Mouse (Mus musculus): ENCODE data around the gene Ahsg. TPM values are rescaled to one million over a fixed set of nuclear protein-coding genes. Genes with fewer than 3 reads are reported as not detected.

Gene Ahsg
- polyA plus RNA-seq (2014; fragmentation: Nextera tagmentation; extraction: Ambion mirVana): not detected in 2 replicates

DNA sequence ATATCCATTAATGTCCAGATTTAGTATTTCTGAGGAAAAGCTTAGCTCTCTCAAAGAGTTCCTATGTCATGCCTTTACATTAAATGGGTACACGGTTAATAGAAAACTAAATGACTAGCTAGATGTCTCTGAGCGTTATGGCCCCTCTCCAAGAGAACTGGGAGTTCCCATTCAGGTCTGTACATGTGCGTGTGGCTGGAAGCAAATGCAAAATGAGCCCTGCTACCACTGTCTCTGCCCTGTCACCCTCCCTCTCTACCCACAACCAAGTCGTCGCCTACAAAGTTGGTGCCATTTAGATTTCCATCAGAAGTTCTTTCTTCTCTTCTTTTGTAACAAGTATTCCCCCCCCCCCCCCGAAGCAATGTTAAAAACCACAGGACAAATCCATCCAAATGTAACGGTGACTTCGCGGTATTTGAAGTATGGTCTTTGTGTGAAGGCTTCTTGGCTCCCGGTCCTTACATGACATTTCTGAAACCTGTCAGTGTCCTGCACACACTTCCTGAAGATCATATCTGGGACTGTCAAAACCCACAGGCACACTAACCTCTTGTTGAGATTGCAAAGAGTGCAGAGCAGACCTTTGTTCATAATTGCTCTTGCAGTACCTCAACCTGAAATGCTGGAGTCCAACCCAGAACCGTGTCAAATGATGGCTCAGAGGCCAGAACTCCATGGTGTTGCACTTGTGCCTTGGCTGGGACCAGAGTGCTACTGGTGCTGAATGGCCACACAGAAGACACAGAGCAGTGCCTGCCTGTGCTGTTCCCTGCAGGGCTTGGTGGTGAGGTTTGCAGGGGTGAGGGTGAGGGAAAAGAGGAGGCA is at the start of gene Ahsg:
TSS of gene Ahsg (plus strand) at position 595 of the 828 bp plus-strand sequence.
- no peak within 1 kb of the TSS for H3K4me2 ChIP-seq (ENCODE audit: low read length)
- 86% methylated on average over 11 of the region's 11 CpGs for WGBS
- no peaks in the 10 kb centered on the region for H3K9me3 ChIP-seq (ENCODE audit: control insufficient read depth, low read length)
- no peaks in the 10 kb centered on the region for H3K36me3 ChIP-seq (ENCODE audit: control insufficient read depth, insufficient read depth, low read length)
- no peak within 1 kb of the TSS for H3K9ac ChIP-seq (replicated peaks; ENCODE audit: low read length)
- no peaks in the 10 kb centered on the region for H3K27me3 ChIP-seq (ENCODE audit: control insufficient read depth, insufficient read depth, low read length)
- H3K4me3 ChIP-seq (replicated peaks; ENCODE audit: low read depth, low read length): no peak within 1 kb of the TSS
- H3K27ac ChIP-seq (replicated peaks; ENCODE audit: low read depth, low read length): no peak within 1 kb of the TSS
- no peak for DNase-seq
- H3K4me1 ChIP-seq (ENCODE audit: control insufficient read depth, insufficient read depth, low read length): no peaks in the 10 kb centered on the region
- no peak for ATAC-seq (ENCODE audit: low FRiP score, low TSS enrichment)

DNA sequence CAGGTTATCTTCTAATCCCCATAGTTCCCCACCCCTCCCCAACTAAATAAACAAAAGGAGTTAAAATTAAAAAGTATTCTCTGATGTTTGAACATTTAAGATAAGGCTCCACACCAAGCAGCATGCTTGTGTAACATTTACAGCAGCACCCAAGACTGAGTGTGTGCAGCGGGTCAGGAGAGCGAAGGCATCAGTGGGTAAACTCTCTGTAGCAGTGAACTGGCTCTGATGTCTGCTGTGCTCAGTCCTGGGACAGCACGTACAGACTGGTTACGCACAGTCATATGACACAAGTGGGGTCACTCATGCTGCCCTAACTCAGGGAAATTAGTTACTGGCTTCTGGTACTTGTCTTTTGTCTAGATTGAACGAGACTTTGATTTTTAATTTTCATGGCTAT is 48.2 kb upstream of the Ahsg start:
- no peak for DNase-seq
- H3K27me3 ChIP-seq (ENCODE audit: control insufficient read depth, insufficient read depth, low read length): no peaks in the 10 kb centered on the region
- H3K4me1 ChIP-seq (ENCODE audit: control insufficient read depth, insufficient read depth, low read length): no peaks in the 10 kb centered on the region; the same call in 1 of the 2 replicates
- H3K27ac ChIP-seq (replicated peaks; ENCODE audit: low read depth, low read length): no peak overlapping the region
- 94% methylated on average over 5 of the region's 5 CpGs for WGBS
- peaks cover 6% of the 10 kb centered on the region; the same call in 1 of the 2 replicates for H3K36me3 ChIP-seq (ENCODE audit: control insufficient read depth, insufficient read depth, low read length)
- no peak for ATAC-seq (ENCODE audit: low FRiP score, low TSS enrichment)
- no peaks in the 10 kb centered on the region for H3K9me3 ChIP-seq (ENCODE audit: control insufficient read depth, low read length)
- no peak overlapping the region for H3K9ac ChIP-seq (replicated peaks; ENCODE audit: low read length)
- H3K4me3 ChIP-seq (replicated peaks; ENCODE audit: low read depth, low read length): no peak overlapping the region
- no peak overlapping the region for H3K4me2 ChIP-seq (ENCODE audit: low read length)

DNA sequence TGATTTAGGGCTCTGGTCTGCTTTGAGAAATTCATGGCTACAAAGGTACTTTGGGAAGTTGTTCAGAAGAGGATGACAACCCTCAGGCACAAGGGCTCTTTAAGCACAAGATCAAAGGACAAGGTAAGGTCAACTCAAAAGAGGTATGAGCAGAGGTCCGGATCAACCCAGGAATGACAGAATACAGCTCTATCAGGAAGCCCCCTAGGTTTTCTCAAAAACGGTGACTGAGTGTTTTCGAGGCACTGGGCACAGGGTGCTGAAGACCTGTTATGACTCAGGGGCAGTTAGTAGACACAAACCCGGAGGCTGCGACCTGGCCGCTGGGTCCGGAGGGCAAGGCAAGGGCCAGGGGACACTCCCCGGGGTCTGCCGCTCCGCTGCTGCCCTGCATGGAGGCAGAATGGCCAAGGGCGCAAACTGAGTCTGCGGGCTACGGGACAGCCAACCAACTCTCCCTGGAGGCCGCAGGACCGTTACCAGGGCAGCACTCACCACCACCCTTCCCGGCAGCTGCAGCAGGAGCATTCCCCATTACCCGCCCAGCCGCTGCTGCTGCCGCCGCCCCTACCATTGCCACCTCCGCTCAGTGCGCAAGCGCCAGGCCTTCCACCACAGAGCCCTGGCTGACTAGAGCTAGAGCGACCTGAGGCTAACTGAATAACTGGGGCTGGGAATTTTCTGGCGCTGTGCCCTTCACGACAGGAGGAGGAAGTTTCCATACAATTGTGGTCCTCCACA is 46.8 kb upstream of the Ahsg start:
- ATAC-seq (ENCODE audit: low FRiP score, low TSS enrichment) (peak; percentile 92), DNase-seq (peak; percentile 92)
- peak overlapping the region; percentile 43; the same call in 1 of the 2 replicates for H3K27ac ChIP-seq (replicated peaks; ENCODE audit: low read depth, low read length)
- no peaks in the 10 kb centered on the region; the same call in 1 of the 2 replicates for H3K4me1 ChIP-seq (ENCODE audit: control insufficient read depth, insufficient read depth, low read length)
- H3K27me3 ChIP-seq (ENCODE audit: control insufficient read depth, insufficient read depth, low read length): no peaks in the 10 kb centered on the region
- H3K36me3 ChIP-seq (ENCODE audit: control insufficient read depth, insufficient read depth, low read length): peaks cover 6% of the 10 kb centered on the region; the same call in 1 of the 2 replicates
- 8% methylated on average over 26 of the region's 26 CpGs for WGBS
- no peaks in the 10 kb centered on the region for H3K9me3 ChIP-seq (ENCODE audit: control insufficient read depth, low read length)
- peak overlapping the region; percentile 47 for H3K4me3 ChIP-seq (replicated peaks; ENCODE audit: low read depth, low read length)
- peak overlapping the region; percentile 74 for H3K4me2 ChIP-seq (ENCODE audit: low read length)
- H3K9ac ChIP-seq (replicated peaks; ENCODE audit: low read length): peak overlapping the region; percentile 80

DNA sequence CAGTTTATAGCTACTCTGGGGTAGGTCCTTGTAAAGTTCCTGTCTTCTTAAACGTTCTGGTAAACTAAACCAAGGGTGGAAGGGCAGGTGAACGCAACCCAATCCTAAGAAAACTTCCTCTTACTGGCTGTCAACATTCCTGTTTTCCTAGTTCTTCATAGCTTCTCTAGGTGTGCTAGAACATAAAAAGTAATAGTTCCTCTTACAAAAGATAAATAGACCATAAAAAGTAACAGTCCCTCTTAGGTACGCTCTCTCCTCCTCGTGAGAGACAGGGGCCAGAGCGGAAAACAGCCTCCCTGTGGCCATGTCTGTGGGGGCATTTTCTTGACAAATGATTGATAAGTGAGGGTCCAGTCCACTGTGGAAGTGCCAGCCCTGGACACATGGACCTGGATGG is 46.2 kb upstream of the Ahsg start:
- Histone ChIP-seq H3K9ac (replicated peaks; ENCODE audit: low read length) (peak overlapping the region; percentile 80), H3K4me1 (ENCODE audit: control insufficient read depth, insufficient read depth, low read length) (no peaks in the 10 kb centered on the region; the same call in 1 of the 2 replicates), H3K9me3 (ENCODE audit: control insufficient read depth, low read length) (no peaks in the 10 kb centered on the region), H3K36me3 (ENCODE audit: control insufficient read depth, insufficient read depth, low read length) (peaks cover 6% of the 10 kb centered on the region; the same call in 1 of the 2 replicates), H3K27ac (replicated peaks; ENCODE audit: low read depth, low read length) (0 out of 2 replicates have a peak overlapping the region, but pooled peaks have one; percentile 43), H3K4me2 (ENCODE audit: low read length) (peak overlapping the region; percentile 74), H3K27me3 (ENCODE audit: control insufficient read depth, insufficient read depth, low read length) (no peaks in the 10 kb centered on the region), H3K4me3 (replicated peaks; ENCODE audit: low read depth, low read length) (peak overlapping the region; percentile 47)
- whole genome bisulfite sequencing: 75% methylated on average over 5 of the region's 5 CpGs
- ATAC-seq (ENCODE audit: low FRiP score, low TSS enrichment): no peak
- no peak for DNase-seq

DNA sequence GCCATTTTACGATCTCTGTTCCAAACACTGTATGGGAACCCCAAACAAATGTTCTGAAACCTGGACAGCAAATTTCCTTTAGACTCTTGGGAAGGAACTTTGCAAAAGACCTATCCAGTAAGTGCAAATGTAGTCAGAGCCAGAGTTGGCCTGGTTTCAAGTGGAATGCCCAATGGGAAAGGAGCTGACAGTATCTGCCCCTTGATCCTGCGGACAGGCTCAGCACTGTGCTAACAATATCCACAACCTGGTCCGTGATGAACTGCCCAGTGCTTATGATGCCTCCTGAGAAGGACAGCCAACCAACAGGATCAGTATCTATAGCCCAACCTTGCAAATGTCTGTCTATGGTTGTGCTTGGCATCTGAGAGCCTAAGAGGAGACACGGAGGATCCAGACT is 45.6 kb upstream of the Ahsg start:
- H3K4me1 ChIP-seq (ENCODE audit: control insufficient read depth, insufficient read depth, low read length): no peaks in the 10 kb centered on the region; the same call in 1 of the 2 replicates
- whole genome bisulfite sequencing: 87% methylated on average over 4 of the region's 4 CpGs
- no peaks in the 10 kb centered on the region for H3K9me3 ChIP-seq (ENCODE audit: control insufficient read depth, low read length)
- H3K27ac ChIP-seq (replicated peaks; ENCODE audit: low read depth, low read length): no peak overlapping the region
- no peaks in the 10 kb centered on the region for H3K36me3 ChIP-seq (ENCODE audit: control insufficient read depth, insufficient read depth, low read length)
- H3K4me3 ChIP-seq (replicated peaks; ENCODE audit: low read depth, low read length): no peak overlapping the region
- ATAC-seq (ENCODE audit: low FRiP score, low TSS enrichment) (no peak), DNase-seq (no peak)
- H3K4me2 ChIP-seq (ENCODE audit: low read length): no peak overlapping the region
- H3K9ac ChIP-seq (replicated peaks; ENCODE audit: low read length): no peak overlapping the region
- no peaks in the 10 kb centered on the region for H3K27me3 ChIP-seq (ENCODE audit: control insufficient read depth, insufficient read depth, low read length)

DNA sequence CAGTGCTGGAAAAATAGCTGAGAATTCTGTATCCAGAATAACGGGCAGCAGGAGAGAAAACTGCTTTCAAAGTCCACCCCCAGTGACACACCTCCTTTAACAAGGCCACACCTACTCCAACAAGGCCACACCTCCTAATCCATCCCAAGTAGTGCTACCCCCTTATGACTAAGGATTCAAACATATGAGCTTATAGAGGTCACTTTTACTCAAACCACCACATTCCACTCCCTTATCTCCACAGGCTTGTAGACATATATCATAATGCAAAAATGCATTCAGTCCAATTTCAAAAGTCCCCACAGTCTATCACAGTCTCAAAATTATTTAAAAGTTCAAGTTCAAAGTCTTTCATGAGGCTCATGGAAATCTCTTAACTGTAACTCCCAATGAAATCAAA is 43.4 kb upstream of the Ahsg start:
- 86% methylated on average over 1 of the region's 1 CpGs for WGBS

DNA sequence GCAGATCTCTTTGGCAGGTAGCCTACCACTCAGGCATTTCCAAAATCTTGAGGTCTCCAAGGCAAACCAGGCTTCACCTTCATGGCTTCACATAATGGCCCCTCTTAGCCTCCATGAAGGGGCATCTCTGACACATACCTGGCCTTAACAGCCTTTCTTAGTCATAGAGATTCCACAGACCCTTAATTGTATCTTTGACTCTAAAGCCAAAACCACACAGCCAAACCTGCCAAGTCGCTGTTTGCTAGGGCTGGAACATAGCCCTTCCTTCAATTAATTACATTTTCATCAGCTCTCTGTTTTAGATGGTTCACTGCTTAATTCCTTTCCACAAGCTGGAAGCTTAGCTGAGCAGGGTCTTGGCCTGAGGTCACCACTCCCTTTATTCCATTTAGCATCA is 42.7 kb upstream of the Ahsg start:
- Histone ChIP-seq H3K4me3 (replicated peaks; ENCODE audit: low read depth, low read length) (no peak overlapping the region), H3K27ac (replicated peaks; ENCODE audit: low read depth, low read length) (no peak overlapping the region), H3K36me3 (ENCODE audit: control insufficient read depth, insufficient read depth, low read length) (0 out of 2 replicates have a peak, but pooled peaks cover 1% of the 10 kb centered on the region), H3K4me2 (ENCODE audit: low read length) (no peak overlapping the region), H3K4me1 (ENCODE audit: control insufficient read depth, insufficient read depth, low read length) (no peaks in the 10 kb centered on the region; the same call in 1 of the 2 replicates), H3K9me3 (ENCODE audit: control insufficient read depth, low read length) (no peaks in the 10 kb centered on the region), H3K9ac (replicated peaks; ENCODE audit: low read length) (no peak overlapping the region), H3K27me3 (ENCODE audit: control insufficient read depth, insufficient read depth, low read length) (no peaks in the 10 kb centered on the region)
- WGBS: 98% methylated on average over 1 of the region's 1 CpGs
- ATAC-seq (ENCODE audit: low FRiP score, low TSS enrichment) (no peak), DNase-seq (no peak)

More for the DNA sequence above, 43.4 kb upstream of the Ahsg start:
- Histone ChIP-seq H3K27ac (replicated peaks; ENCODE audit: low read depth, low read length) (no peak overlapping the region), H3K9me3 (ENCODE audit: control insufficient read depth, low read length) (no peaks in the 10 kb centered on the region), H3K4me2 (ENCODE audit: low read length) (no peak overlapping the region), H3K27me3 (ENCODE audit: control insufficient read depth, insufficient read depth, low read length) (no peaks in the 10 kb centered on the region), H3K36me3 (ENCODE audit: control insufficient read depth, insufficient read depth, low read length) (no peaks in the 10 kb centered on the region), H3K9ac (replicated peaks; ENCODE audit: low read length) (no peak overlapping the region), H3K4me1 (ENCODE audit: control insufficient read depth, insufficient read depth, low read length) (no peaks in the 10 kb centered on the region; the same call in 1 of the 2 replicates), H3K4me3 (replicated peaks; ENCODE audit: low read depth, low read length) (no peak overlapping the region)
- no peak for DNase-seq
- no peak for ATAC-seq (ENCODE audit: low FRiP score, low TSS enrichment)

DNA sequence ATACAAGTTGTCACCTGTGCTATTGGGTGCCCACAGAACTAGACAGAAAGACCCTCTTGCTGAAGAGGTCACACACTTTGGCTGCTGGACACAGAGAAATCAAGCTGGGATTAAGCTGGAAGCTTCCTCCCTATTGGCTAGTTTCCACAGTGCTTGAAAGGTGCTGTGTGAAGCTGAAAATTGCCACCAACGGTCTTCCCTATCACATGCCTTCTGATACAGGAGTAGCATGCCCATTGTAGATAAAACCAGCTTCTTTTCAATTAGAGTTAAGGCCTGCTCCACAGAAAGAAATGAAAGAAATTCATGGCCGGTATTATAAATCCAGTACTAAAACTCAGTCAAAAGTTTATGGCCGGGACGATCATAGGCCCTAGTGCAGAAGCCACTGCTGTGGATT is 38.4 kb upstream of the Ahsg start:
- Histone ChIP-seq H3K9ac (replicated peaks; ENCODE audit: low read length) (no peak overlapping the region), H3K27me3 (ENCODE audit: control insufficient read depth, insufficient read depth, low read length) (no peaks in the 10 kb centered on the region), H3K27ac (replicated peaks; ENCODE audit: low read depth, low read length) (no peak overlapping the region), H3K4me2 (ENCODE audit: low read length) (no peak overlapping the region), H3K36me3 (ENCODE audit: control insufficient read depth, insufficient read depth, low read length) (0 out of 2 replicates have a peak, but pooled peaks cover 6% of the 10 kb centered on the region), H3K4me1 (ENCODE audit: control insufficient read depth, insufficient read depth, low read length) (peaks cover 9% of the 10 kb centered on the region), H3K4me3 (replicated peaks; ENCODE audit: low read depth, low read length) (no peak overlapping the region), H3K9me3 (ENCODE audit: control insufficient read depth, low read length) (no peaks in the 10 kb centered on the region)
- ATAC-seq (ENCODE audit: low FRiP score, low TSS enrichment): no peak
- no peak for DNase-seq
- WGBS: 94% methylated on average over 4 of the region's 4 CpGs
